Mouse (Mus musculus) limb, embryonic 10.5 days (tissue): Measurements from ENCODE around the gene Ace3. TPM values are rescaled to one million over a fixed set of nuclear protein-coding genes. Genes with fewer than 3 reads are reported as not detected.

Experiments
- polyA plus RNA-seq: library from polyadenylated mRNA; unstranded; fragments of >200 nt; fragmentation: Nextera tagmentation; extraction: Ambion mirVana; gene quantifications from 2 replicates; pipeline ENCODE4 v1.2.1, GENCODE M21; 2016

Ace3 gene
- polyA plus RNA-seq, 1 experiment from 2014 or later = not detected

Other genes starting within 250 kb of the Ace3 start
- gene Cyb561, start 41.3 kb upstream of the Ace3 start, polyA plus RNA-seq = 6.2 and 7.1 TPM in 2 replicates
- gene Ace, start 26.7 kb upstream of the Ace3 start, polyA plus RNA-seq = 0.08 and 0.16 TPM in 2 replicates
- 0.24 and 0.36 TPM in 2 replicates for gene Kcnh6, start 13.4 kb downstream of the Ace3 start, polyA plus RNA-seq
- 85.5 and 95.1 TPM in 2 replicates for gene Dcaf7, start 42.2 kb downstream of the Ace3 start, polyA plus RNA-seq
- 14.3 and 14.6 TPM in 2 replicates for gene Taco1, start 71.4 kb downstream of the Ace3 start, polyA plus RNA-seq
- gene Map3k3, start 89.9 kb downstream of the Ace3 start, polyA plus RNA-seq = 21.6 and 23.3 TPM in 2 replicates
- gene Gm10840, start 166.2 kb downstream of the Ace3 start, polyA plus RNA-seq = 1.0 TPM in 1 of 2 replicates, not detected in the other
- gene Limd2, start 166.2 kb downstream of the Ace3 start, polyA plus RNA-seq = 603 and 638 TPM in 2 replicates
- 37.8 and 45.3 TPM in 2 replicates for gene Strada, start 207.5 kb downstream of the Ace3 start, polyA plus RNA-seq
- gene Ccdc47, start 221.7 kb downstream of the Ace3 start, polyA plus RNA-seq = 57.4 and 60.1 TPM in 2 replicates
- 94.9 and 108 TPM in 2 replicates for gene Ddx42, start 222.3 kb downstream of the Ace3 start, polyA plus RNA-seq